Mouse (Mus musculus): ENCODE measurements around the gene Bbip1. TPM values are rescaled to one million over a fixed set of nuclear protein-coding genes. Genes with fewer than 3 reads are reported as not detected.
"Not testable (repeated sequence)": the region's sequence is repeated elsewhere in the genome, so short reads cannot be mapped to it uniquely, and the experiment has no call there.

Bbip1 gene
- polyA plus RNA-seq, 1 experiment from 2014 or later: 69.7 TPM

GRCm38 (mm10) chr19:53969226-53969625 is 24.8 kb upstream of the Bbip1 start:
- Histone ChIP-seq H3K27me3 (ENCODE audit: control insufficient read depth, insufficient read depth, low read length) (no peaks in the 10 kb centered on the region), H3K4me1 (ENCODE audit: control insufficient read depth, insufficient read depth, low read length) (no peaks in the 10 kb centered on the region), H3K4me3 (ENCODE audit: low read depth, low read length) (no peak overlapping the region), H3K27ac (ENCODE audit: low read depth, low read length) (no peak overlapping the region), H3K36me3 (ENCODE audit: control insufficient read depth, insufficient read depth, low read length) (no peaks in the 10 kb centered on the region), H3K9ac (ENCODE audit: low read depth, low read length) (no peak overlapping the region), H3K9me3 (replicated peaks; ENCODE audit: control insufficient read depth, low read length) (no peaks in the 10 kb centered on the region), H3K4me2 (no peak overlapping the region)
- ATAC-seq (replicated peaks; ENCODE audit: insufficient number of reproducible peaks, low FRiP score, low TSS enrichment): no peak
- WGBS (ENCODE audit: insufficient replicate concordance): 86% methylated on average over 3 of the region's 3 CpGs

GRCm38 (mm10) chr19:53964910-53965633 is 20.6 kb upstream of the Bbip1 start:
- Histone ChIP-seq H3K4me1 (ENCODE audit: control insufficient read depth, insufficient read depth, low read length) (no peaks in the 10 kb centered on the region), H3K9me3 (replicated peaks; ENCODE audit: control insufficient read depth, low read length) (no peaks in the 10 kb centered on the region), H3K4me3 (ENCODE audit: low read depth, low read length) (no peak overlapping the region), H3K4me2 (no peak overlapping the region), H3K36me3 (ENCODE audit: control insufficient read depth, insufficient read depth, low read length) (no peaks in the 10 kb centered on the region), H3K27me3 (ENCODE audit: control insufficient read depth, insufficient read depth, low read length) (no peaks in the 10 kb centered on the region), H3K9ac (ENCODE audit: low read depth, low read length) (no peak overlapping the region), H3K27ac (ENCODE audit: low read depth, low read length) (no peak overlapping the region)
- no peak for ATAC-seq (replicated peaks; ENCODE audit: insufficient number of reproducible peaks, low FRiP score, low TSS enrichment)
- 80% methylated on average over 10 of the region's 10 CpGs for WGBS (ENCODE audit: insufficient replicate concordance)

- H3K4me2 ChIP-seq; H3K36me3 ChIP-seq (ENCODE audit: control insufficient read depth, insufficient read depth, low read length); H3K27ac ChIP-seq (ENCODE audit: low read depth, low read length); H3K9me3 ChIP-seq (replicated peaks; ENCODE audit: control insufficient read depth, low read length); H3K4me1 ChIP-seq (ENCODE audit: control insufficient read depth, insufficient read depth, low read length); H3K4me3 ChIP-seq (ENCODE audit: low read depth, low read length); ATAC-seq (replicated peaks; ENCODE audit: insufficient number of reproducible peaks, low FRiP score, low TSS enrichment); H3K27me3 ChIP-seq (ENCODE audit: control insufficient read depth, insufficient read depth, low read length); H3K9ac ChIP-seq (ENCODE audit: low read depth, low read length): not testable (repeated sequence)
- 99% methylated on average over 3 of the region's 3 CpGs for WGBS (ENCODE audit: insufficient replicate concordance)
These were observed 19.9 kb upstream of the Bbip1 start for GRCm38 (mm10) chr19:53964347-53964746.

- ATAC-seq (replicated peaks; ENCODE audit: insufficient number of reproducible peaks, low FRiP score, low TSS enrichment): no peak
- WGBS (ENCODE audit: insufficient replicate concordance): 87% methylated on average over 4 of the region's 4 CpGs
- Histone ChIP-seq H3K27ac (ENCODE audit: low read depth, low read length) (no peak overlapping the region), H3K36me3 (ENCODE audit: control insufficient read depth, insufficient read depth, low read length) (no peaks in the 10 kb centered on the region), H3K9me3 (replicated peaks; ENCODE audit: control insufficient read depth, low read length) (no peaks in the 10 kb centered on the region), H3K9ac (ENCODE audit: low read depth, low read length) (no peak overlapping the region), H3K4me2 (no peak overlapping the region), H3K27me3 (ENCODE audit: control insufficient read depth, insufficient read depth, low read length) (no peaks in the 10 kb centered on the region), H3K4me3 (ENCODE audit: low read depth, low read length) (no peak overlapping the region), H3K4me1 (ENCODE audit: control insufficient read depth, insufficient read depth, low read length) (no peaks in the 10 kb centered on the region)
These were observed 18.1 kb upstream of the Bbip1 start for GRCm38 (mm10) chr19:53962511-53962910.

- 86% methylated on average over 2 of the region's 2 CpGs for WGBS (ENCODE audit: insufficient replicate concordance)
- Histone ChIP-seq H3K36me3 (ENCODE audit: control insufficient read depth, insufficient read depth, low read length) (no peaks in the 10 kb centered on the region), H3K4me2 (no peak overlapping the region), H3K9me3 (replicated peaks; ENCODE audit: control insufficient read depth, low read length) (no peaks in the 10 kb centered on the region), H3K4me1 (ENCODE audit: control insufficient read depth, insufficient read depth, low read length) (peaks cover 5% of the 10 kb centered on the region; the same call in 1 of the 2 replicates), H3K9ac (ENCODE audit: low read depth, low read length) (no peak overlapping the region), H3K27ac (ENCODE audit: low read depth, low read length) (no peak overlapping the region), H3K4me3 (ENCODE audit: low read depth, low read length) (no peak overlapping the region), H3K27me3 (ENCODE audit: control insufficient read depth, insufficient read depth, low read length) (no peaks in the 10 kb centered on the region)
- no peak for ATAC-seq (replicated peaks; ENCODE audit: insufficient number of reproducible peaks, low FRiP score, low TSS enrichment)
These were observed 13.1 kb upstream of the Bbip1 start for GRCm38 (mm10) chr19:53957513-53957912.

GRCm38 (mm10) chr19:53945171-53946042 is 980 bp upstream of the Bbip1 start:
- peak overlapping the region; percentile 80 for H3K4me3 ChIP-seq (ENCODE audit: low read depth, low read length)
- H3K36me3 ChIP-seq (ENCODE audit: control insufficient read depth, insufficient read depth, low read length): no peaks in the 10 kb centered on the region
- H3K9me3 ChIP-seq (replicated peaks; ENCODE audit: control insufficient read depth, low read length): no peaks in the 10 kb centered on the region
- H3K4me1 ChIP-seq (ENCODE audit: control insufficient read depth, insufficient read depth, low read length): peaks cover 9% of the 10 kb centered on the region
- peak; percentile 1; the same call in 1 of the 2 replicates for ATAC-seq (replicated peaks; ENCODE audit: insufficient number of reproducible peaks, low FRiP score, low TSS enrichment)
- no peaks in the 10 kb centered on the region for H3K27me3 ChIP-seq (ENCODE audit: control insufficient read depth, insufficient read depth, low read length)
- H3K9ac ChIP-seq (ENCODE audit: low read depth, low read length): peak overlapping the region; percentile 91
- under 1% methylated on average over 43 of the region's 69 CpGs for WGBS (ENCODE audit: insufficient replicate concordance)
- peak overlapping the region; percentile 96 for H3K27ac ChIP-seq (ENCODE audit: low read depth, low read length)
- peak overlapping the region; percentile 67 for H3K4me2 ChIP-seq

GRCm38 (mm10) chr19:53944786-53945169 is 351 bp upstream of the Bbip1 start:
- WGBS (ENCODE audit: insufficient replicate concordance): 2% methylated on average over 21 of the region's 47 CpGs

GRCm38 (mm10) chr19:53942342-53942741 is 2.1 kb downstream of the Bbip1 start:
- H3K27ac ChIP-seq (ENCODE audit: low read depth, low read length): no peak overlapping the region
- H3K4me2 ChIP-seq: no peak overlapping the region
- H3K27me3 ChIP-seq (ENCODE audit: control insufficient read depth, insufficient read depth, low read length): no peaks in the 10 kb centered on the region
- peaks cover 10% of the 10 kb centered on the region for H3K4me1 ChIP-seq (ENCODE audit: control insufficient read depth, insufficient read depth, low read length)
- no peak overlapping the region for H3K4me3 ChIP-seq (ENCODE audit: low read depth, low read length)
- no peak for ATAC-seq (replicated peaks; ENCODE audit: insufficient number of reproducible peaks, low FRiP score, low TSS enrichment)
- 88% methylated on average over 2 of the region's 2 CpGs for WGBS (ENCODE audit: insufficient replicate concordance)
- H3K9me3 ChIP-seq (replicated peaks; ENCODE audit: control insufficient read depth, low read length): no peaks in the 10 kb centered on the region
- peaks cover 4% of the 10 kb centered on the region; the same call in 1 of the 2 replicates for H3K36me3 ChIP-seq (ENCODE audit: control insufficient read depth, insufficient read depth, low read length)
- no peak overlapping the region for H3K9ac ChIP-seq (ENCODE audit: low read depth, low read length)

More at GRCm38 (mm10) chr19:53944786-53945169, 351 bp upstream of the Bbip1 start:
- H3K36me3 ChIP-seq (ENCODE audit: control insufficient read depth, insufficient read depth, low read length): no peaks in the 10 kb centered on the region
- no peaks in the 10 kb centered on the region for H3K27me3 ChIP-seq (ENCODE audit: control insufficient read depth, insufficient read depth, low read length)
- peak overlapping the region; percentile 96 for H3K27ac ChIP-seq (ENCODE audit: low read depth, low read length)
- H3K4me3 ChIP-seq (ENCODE audit: low read depth, low read length): peak overlapping the region; percentile 80
- H3K9ac ChIP-seq (ENCODE audit: low read depth, low read length): peak overlapping the region; percentile 91
- H3K4me2 ChIP-seq: peak overlapping the region; percentile 67
- no peaks in the 10 kb centered on the region for H3K9me3 ChIP-seq (replicated peaks; ENCODE audit: control insufficient read depth, low read length)
- peaks cover 9% of the 10 kb centered on the region for H3K4me1 ChIP-seq (ENCODE audit: control insufficient read depth, insufficient read depth, low read length)
- no peak for ATAC-seq (replicated peaks; ENCODE audit: insufficient number of reproducible peaks, low FRiP score, low TSS enrichment)
